Mouse (Mus musculus) right cerebral cortex, adult 18-20 months (tissue): ENCODE results near the gene Zfpl1.
"Not testable (repeated sequence)": the region's sequence is repeated elsewhere in the genome, so short reads cannot be mapped to it uniquely, and the experiment has no call there.

ENCODE experiments used
- DNase-seq: peaks from one replicate; pipeline ENCODE4 v3.0.0; 2022; ENCODE audit warnings: mixed read lengths

The Zfpl1 gene

DNA sequence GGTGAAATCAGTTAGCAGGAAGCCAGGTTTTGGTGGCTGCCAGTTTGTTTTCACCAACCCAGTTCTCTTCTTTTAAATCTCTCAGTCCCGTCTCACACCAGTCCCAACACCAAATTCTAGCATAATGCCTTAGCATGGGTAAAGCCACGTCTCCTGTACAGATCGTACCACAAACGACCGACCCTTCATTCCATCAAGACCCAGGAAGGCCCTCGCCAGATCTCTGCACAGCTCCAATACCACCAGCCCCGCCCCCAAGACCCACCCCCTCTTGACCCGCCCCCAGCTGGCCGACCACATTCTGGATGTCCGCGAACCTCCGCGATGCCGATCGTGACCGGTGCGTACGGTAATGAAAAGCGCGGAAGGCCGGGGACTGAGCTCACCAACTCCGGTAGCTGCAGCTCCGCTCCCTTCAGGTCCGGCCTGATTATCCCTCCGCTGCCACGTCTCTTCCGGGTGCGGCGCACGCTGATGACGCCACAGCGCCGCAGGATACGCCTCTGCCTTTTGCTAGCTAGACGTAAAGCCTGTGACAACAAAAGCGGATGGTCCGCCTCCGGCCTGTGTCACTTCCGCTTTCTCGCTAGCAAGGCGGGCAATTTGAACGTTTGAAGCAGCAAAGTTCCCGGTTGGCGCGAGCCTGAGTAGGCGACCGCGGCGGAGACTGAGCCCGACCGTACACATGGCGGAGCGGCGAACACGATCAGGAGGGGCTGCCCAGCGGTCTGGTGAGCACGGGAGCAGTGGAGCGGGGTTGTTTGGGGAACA lies at the start of gene Zfpl1, which contains the start of gene Cdca5:
Gene Zfpl1, minus strand, starts transcription at position 479 of the 771 bp plus-strand sequence.
Gene Cdca5, plus strand, starts transcription at position 506 of the 771 bp plus-strand sequence.
- peak; percentile 98 for DNase-seq

DNA sequence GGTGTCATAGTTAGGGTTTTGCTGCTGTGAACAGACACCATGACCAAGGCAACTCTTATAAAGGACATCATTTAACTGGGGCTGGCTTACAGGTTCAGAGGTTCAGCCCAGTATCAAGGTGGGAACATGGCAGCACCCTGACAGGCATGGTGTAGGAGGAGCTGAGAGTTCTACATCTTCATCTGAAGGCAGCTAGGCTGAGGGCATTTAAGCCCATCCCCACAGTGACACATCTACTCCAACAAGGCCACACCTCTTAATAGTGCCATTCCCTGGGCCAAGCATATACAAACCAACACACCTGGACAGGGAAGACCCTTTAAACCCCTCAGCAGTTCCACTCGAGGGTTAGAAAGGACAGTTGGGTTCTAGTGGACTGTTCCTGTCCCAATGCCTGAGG lies 48.4 kb upstream of the Zfpl1 start:
- not testable (repeated sequence) for DNase-seq

DNA sequence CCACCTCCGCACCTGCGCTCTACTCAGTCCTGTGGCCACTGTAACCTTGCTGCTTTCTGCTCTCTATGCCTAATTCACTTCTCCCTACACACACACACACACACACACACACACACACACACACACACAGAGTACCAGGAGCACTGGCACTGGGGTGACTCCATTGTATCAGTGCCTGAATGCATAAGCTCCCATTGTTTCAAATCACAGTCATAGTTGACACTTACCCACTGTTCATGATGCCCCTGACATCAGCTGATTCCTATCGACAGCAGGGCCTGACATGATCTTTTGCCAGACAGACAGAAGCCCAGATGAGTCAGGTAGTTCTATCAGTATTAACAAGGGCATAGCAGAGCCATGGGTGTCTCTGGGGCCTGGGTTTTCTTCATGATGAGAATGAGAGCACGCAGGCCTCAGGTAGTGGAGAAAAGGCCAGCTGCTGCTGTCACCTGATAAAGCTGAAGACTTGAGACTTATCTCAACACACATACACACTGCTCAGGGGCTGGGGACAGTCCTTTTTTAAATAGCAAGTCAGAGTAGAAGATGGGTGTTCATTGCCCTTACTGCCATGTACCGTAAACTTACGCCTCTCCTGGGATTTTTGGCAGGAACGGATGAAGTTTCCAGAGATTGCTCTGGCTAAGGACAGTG lies 47.5 kb upstream of the Zfpl1 start:
- DNase-seq = no peak

DNA sequence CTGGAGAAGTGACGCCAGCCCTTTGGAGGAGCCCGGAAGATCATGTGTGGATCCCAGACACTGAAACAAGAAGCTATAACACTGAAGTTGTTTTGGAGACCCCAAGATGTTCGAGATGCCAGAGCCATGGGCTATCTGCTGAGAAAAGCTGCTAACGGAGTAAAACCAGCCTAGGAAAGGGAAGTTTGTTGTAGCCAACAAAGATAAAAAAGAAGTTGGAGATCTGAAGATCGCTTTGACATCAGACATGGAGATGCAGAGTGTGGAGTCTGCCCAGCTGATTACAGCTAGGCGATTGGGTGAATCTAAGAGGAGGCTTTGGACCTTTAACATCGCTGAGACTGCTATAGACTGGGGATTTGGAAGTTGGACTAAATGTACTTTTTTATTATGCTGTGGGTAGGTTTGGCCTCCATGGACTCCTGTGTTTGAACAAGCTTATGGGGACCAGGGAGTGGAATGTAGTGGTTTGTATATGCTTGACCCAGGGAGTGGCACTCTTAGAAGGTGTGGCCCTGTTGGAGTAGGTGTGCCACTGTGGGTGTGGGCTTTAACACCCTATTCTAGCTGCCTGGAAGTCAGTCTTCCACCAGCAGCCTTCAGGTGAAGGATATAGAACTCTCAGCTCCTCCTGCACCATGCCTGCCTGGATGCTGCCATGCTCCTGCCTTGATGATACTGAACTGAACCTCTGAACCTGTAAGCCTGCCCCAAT lies 45.8 kb upstream of the Zfpl1 start:
- DNase-seq = not testable (repeated sequence)

DNA sequence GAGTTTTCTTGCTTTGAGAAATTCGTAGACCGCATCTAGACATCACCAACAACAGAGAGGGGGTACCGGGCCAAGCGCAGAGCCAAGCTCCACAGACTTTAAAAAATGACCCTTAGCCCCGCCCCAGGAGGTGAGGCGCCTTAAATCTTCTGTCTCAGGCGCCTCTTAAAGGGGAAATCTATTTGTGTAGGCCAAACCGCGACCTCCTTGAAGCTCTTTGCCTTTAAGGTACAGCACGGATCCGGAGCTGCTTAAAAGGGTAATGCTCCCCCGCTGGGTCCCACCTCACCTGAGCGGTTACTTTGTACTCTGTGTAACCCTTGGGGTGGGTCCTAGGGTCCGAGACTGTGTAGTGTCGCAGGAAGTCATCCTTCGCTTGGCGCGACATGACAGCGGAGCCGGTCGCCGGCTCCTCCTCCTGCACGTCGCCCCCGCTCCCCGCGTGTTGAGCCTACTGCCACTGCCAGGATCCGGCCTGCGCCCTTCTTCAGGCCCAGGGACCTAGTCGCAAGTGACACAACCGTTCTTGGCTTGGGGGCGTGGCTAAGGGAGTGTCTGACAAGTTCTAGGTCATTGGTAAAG lies 43.1 kb upstream of the Zfpl1 start, which contains the start of gene Snx15:
Gene Snx15, minus strand, starts transcription at position 545 of the 582 bp plus-strand sequence.
- peak; percentile 97 for DNase-seq

DNA sequence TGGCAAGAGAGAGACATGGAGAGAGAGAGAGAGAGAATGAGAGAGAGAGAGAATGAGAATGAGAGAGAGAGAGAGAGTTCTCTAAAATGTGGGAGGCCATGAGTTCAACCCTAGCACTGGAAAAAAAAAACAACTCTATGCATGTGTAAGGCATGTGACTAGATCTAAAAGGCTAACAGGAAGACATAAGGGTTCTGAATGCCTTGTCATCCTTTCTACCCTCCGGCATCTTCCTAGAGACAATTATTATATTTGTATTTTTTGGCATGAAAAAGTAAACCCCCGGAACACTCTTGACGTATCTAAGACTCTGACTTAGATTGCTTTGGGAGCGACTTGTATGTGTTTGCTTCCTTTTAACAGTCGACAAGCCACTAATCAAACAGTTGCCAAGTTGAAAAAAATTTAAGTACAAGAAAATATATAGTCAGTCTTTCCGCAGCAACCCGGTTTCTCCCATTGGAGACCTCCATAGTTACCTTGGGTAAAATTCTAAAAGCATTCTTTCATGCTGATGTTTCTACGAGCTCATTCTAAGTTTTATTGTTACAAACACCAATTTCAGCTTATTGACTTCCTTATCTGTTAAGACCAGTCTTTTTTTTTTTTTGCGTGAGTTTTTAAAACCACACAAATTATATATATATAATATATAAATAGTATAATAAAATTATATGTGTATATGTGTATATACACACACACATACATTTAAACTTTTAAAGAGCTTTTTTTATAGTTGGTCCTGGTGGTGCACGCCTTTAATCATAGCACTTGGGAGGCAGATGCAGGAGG lies 42.2 kb upstream of the Zfpl1 start:
- no peak for DNase-seq

DNA sequence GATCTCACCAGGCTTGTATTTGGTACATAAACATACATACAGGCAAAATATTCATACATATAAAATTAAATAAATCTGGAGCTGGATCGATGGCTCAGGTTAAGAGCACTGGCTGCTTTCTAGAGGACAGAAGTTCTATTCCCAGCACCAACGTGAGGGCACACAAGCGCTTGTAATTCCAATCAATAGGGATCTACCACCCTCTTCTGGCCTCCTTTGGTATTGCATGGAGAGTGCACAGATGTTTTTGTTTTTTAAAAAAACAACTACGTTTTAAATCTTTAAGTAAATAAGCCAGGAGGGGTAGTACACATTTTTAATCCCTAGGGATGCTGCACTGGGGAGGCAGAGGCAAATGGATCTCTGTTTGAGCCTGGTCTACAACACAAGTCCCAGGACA lies 41.5 kb upstream of the Zfpl1 start:
- DNase-seq = no peak

DNA sequence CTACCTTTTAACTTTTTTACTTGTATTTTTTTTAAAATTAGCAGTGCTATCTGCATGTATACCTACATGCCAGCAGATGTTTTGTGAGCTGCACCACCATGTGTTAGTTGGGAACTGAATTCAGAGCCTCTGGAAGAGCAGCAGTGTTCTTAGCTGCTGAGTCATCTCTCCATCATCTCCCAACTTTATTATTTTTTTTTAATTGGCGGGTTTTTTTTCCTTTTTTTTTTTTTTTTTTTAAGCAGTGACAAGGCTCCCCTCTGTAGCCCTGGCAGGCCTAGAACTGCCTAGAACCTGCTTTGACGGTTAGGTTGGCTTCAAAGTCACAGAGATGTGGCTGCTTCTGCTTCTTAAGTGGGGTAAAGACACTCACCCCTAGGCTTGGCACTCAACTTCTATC lies 40.1 kb upstream of the Zfpl1 start:
- no peak for DNase-seq

DNA sequence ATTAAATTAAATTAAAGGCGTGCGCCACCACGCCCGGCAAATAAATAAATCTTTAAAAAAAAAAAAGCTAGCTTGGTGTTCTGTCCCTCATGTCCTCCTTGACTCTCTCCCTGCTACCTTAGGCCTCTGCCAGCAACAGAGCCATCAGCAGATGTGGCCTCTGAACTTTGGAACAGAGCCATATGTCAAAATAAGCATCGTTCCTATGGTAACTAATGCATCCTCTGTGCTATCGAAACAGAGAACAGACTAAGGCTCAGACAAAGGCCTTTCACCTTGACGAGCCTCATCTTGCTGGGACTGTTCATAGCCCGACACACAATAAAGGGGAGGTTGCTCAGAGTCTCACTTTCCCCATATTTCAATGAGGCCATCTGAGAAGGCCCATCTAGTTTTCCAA lies 38.6 kb upstream of the Zfpl1 start:
- DNase-seq = no peak

DNA sequence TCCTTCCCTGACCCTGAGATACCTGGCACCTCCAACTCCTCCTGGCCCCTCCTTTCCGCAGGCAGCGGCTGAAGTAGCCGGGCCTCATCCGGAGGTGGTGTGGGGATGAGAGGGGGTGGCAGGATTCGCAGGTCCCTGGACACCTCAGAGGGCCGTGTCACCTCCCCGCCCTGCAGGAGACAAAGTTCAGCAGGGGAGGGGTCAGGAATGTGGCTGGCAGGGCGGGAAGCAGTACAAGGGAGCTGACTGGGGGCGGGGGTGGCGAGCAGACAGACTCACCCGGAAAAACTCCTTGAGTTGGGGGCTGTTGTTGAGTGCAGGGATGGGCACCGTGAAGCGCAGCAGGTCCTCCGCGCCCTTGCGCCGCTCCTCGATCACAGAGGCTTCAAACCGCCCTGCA lies 37.0 kb upstream of the Zfpl1 start:
- DNase-seq = no peak

DNA sequence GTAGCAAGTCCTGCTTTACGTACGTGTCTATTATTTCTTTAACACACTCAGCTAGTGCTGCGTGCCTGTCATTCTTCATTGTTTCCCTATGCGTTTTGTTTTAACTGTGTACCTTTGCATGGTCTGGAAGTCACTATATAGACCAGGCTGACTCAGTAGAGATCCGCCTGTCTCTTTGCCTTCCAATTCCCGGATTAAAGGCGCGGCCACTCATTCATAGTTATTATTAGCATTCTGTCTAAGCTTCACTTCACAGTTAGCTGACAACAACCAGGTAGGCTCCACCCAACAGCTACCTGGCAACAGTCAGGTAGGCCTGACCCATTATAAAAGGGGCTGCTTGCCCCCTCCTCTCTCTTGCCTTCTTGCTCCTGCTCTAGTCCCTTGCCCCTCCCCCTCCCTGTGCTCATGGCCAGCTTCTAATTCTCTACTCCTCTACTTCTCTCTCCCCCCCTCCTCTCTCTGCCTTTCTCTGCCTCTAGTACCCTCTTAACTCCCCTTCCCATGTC lies 34.0 kb upstream of the Zfpl1 start:
- no peak for DNase-seq

DNA sequence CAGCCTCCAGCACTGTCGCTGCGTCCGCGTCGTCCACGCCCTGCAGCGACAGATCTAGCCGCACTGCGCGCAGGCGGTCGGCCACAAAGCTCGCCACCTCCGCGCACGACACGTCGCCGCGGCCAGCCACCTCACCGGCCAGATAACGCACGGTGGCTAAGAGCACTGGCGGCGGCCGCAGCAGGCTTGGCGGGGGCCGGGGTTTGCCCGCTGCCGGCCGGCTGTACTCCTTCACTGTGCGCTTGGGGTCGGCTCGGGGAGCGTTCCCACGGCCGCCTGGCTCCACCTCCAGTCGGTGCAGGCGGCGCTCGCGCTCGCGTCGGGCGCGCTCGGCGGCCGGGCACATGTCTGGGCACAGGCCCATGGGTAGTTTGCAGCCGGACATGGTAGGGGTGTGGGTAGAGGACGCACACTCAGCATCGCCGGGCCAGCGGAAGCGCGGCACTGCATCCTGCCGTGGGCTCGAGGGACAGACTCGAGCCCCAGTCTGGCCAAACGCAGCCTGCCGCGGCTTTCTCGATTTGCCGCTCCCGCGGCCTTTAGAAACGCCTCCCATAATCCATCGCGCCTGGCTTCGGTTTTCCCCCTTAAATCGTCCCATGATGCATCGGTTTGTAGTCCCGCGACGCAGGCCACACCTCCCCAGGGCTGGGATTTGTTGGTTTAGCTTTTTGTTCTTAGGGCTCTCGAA lies 33.4 kb upstream of the Zfpl1 start, which contains the start of gene Sac3d1:
Gene Sac3d1, minus strand, starts transcription at position 665 of the 691 bp plus-strand sequence.
- DNase-seq = peak; percentile 92

DNA sequence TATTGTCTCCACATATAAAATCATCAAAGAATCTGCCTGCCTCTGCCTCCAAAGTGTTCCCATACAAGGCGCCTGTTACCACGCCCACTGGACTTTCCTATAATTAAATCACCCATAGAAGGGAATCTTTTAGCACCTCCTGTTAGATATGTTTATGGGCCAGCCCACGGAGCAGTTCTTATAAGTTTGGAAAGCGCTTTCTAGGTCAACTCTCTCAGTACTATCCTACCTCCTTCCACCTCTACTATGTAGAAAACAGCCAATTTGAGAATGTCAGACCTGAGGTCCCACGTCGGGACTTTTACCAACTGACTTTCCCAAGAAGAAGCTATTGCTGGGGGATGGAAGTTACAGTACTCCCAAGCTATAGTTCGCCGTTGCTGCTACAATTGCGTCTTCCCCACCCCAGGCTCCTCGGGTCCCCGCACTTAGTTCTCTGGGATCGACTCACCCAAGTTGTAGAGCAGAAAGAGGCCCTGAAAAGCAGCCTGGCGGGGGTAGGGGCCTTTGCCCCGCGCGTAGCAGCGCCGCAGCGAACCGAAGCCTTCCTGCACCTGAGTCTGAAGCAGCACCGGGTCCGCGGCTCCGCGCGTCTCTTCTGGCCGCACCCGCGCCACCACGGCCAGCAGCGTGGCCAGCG lies 32.7 kb upstream of the Zfpl1 start:
- peak; percentile 23 for DNase-seq

DNA sequence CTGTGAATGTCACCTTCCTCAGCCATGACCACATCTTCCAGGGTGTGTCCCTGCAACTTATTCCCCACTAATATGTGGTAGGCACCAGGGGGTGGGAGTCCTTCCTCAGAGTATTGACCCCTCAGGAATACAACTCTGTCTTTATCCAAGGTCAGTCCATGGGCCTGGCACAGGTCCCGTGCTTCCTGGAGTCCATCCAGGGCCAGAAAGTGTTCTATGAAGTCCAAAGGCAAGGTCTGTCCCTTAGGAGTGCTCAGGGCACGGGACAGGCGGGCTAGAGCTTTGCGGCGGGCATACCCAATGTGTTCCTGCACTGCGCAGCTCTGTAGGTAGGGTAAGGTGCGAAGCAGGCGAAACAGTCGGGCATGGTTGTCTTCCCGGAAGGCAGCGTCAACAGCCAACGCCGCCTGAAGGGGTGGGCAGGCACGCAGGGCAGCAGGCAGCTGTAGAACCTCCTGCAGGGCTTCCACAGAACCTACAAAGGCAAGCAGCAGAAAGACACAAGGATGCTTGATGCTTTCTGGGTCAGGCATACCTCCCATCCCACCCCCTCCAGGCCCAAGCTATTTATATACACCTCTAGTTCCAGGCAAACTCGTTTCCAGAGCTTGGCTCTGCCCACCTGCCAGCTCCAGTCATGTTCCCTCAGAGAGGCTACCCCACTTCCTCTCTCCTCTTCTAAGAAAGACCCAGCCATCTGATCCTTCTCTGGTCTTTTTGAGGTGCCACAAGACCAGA lies 31.5 kb upstream of the Zfpl1 start:
- DNase-seq = peak; percentile 25

DNA sequence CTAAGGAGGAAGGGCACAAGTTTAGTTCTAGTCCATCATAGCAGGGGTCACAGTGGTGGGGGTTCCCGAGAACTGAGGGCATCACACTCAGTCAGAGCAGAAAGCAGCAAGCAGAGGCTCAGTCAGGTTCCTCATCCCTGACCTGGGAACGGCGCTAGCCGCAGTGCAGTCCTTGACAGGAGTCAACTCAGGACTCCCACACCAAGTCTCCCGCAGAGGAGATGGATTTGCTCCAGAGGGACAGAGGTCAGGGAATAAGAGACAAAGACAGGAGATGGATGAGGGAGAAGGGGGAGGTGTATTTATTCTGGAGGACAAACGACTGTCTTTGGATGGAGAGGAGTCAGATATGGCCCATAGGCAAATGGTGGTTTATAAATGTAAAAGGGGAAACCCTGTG lies 28.4 kb upstream of the Zfpl1 start:
- DNase-seq = no peak

DNA sequence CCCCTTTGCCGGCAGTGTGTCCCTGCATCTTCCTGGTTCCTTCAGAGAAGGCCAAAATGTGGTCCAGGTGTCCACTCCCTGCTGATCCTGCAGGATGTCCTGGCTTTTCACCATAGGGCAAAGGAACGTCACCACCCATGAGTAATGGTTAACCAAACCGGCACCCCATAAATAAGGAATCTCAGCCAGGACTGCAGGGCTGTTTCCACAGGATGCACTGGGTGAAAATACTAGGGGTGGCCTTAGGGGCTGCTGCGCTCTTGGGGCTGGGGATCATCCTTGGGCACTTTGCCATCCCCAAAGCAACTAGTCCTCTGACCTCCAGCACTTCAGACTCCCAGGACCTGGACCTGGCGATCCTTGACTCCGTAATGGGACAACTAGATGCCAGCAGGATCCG lies 20.8 kb upstream of the Zfpl1 start, which contains the start of gene Naaladl1:
Gene Naaladl1, plus strand, starts transcription at position 197 of the 400 bp plus-strand sequence.
- no peak for DNase-seq

DNA sequence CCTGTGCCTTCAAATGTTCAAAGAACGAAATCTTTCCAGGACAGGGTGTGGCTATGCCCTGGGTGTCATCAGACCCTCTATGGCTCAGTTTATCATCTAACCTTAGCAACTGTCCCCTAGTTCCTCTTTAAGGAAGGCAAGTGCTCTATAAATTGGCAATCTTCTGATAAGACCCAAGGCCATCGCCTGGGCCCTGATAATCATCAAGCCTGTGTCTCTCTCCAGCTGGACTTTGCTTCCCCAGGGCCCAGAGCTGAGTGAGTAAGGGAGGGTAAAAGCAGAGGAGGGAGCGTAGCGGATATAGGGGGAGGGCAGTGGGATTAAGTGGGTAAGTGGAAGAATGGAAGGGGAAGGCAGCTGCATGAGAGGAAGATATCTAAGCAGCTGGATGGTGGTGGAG lies 19.7 kb upstream of the Zfpl1 start:
- DNase-seq = no peak

DNA sequence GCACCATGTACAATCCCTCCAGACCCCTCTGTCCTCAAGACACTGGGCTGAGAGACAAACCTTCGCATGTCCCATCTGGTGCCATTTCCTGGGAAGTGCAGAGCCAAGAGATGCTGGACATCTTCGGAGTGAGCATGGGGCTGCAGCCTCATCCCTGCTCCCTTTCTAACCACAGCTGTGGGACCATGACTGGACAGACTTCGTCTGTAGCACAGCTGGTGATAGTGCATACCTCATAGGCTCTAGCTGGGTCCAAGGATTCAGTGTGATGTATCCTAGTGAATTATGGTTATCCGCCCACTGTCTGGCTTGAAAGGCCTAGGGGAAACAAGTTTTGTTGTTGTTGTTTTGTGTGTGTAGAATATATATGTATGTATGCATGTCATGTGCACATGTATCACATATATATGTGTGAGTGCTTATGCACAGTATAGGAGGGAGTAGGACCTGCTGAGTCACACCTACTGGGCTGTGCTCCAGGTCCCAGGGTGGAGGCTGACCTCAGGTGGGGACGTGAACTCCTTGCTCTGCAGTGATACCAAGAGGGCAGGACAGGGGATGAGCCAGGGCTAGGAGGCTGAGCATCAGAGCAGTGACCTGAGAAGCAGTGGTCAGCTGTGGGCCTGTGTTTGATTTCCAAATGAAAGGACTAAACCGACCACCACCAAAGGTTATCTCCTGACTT lies 17.6 kb upstream of the Zfpl1 start:
- no peak for DNase-seq

DNA sequence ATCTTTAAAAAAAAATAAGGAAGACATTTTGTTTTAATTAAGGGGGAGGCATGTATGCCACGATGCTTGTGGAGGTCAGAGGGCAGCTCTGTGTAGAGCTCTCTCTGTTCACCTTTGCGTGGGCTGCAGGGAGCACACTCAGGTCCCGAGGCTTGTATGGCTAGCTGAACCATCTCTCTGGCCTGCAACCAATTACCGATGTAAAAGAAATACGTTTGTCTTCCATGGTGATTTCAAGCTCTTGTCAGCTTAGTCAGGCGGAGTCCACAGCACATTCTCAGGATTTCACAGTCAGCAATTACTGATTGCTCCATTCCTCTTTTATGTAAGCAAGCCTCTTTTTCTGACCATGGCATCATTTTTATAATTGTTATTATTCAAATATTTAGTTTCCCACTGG lies 16.4 kb upstream of the Zfpl1 start:
- no peak for DNase-seq
